Mouse (Mus musculus): ENCODE results near the gene F12. TPM values are rescaled to one million over a fixed set of nuclear protein-coding genes. Genes with fewer than 3 reads are reported as not detected.

Gene F12
- total and polyA plus RNA-seq, 3 experiments, result not detected

DNA sequence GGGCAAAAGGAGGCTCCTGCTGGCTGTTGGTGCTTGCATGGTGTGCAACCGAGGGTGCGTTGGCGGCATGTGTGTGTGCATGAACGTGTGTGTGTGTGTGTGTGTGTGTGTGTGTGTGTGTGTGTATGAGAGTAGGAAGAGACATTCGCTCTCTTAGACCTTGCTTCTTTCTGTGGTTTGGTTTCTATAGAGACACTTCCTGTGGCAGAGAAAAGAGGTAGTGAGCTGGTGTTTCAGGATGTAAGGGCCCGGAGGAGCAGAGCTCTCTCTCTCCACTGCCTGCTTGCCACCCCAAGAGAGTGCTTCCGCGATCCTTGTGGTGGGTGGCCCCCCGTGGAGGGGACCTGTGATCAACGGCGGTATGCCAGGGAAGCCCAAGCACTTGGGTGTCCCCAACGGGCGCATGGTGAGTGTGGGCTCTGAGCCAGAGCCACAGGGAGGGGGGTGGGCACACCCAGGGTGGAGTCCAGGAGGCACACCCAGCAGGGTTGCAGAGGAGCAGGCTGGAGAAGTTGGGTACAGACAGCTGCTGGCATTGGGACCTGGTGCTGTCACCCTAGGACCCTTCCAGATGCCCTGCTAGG is 57.0 kb downstream of the F12 start, which contains the start of gene Rgs14:
Gene Rgs14 (plus strand): TSS at position 202 of the 584 bp plus-strand sequence.
- Histone ChIP-seq H3K9me3 (replicated peaks; ENCODE audit: insufficient read depth, low read length) (no peaks in the 10 kb centered on the region), H3K27me3 (ENCODE audit: control insufficient read depth in 1 of 2, insufficient read depth in 2 of 2, low read length in 2 of 2) (no peaks in the 10 kb centered on the region), H3K4me1 (ENCODE audit: control insufficient read depth in 1 of 2, insufficient read depth in 2 of 2, low read length in 2 of 2) (peaks cover 3 to 49% of the 10 kb centered on the region in 2 experiments; a peak in 3 of 4 replicates), H3K79me2 (ENCODE audit: control insufficient read depth, insufficient read depth, low read length, poor library complexity) (peaks cover 8% of the 10 kb centered on the region), H3K4me3 (ENCODE audit: control insufficient read depth in 1 of 2, insufficient read depth in 1 of 2, low read depth in 2 of 2, low read length in 2 of 2) (peak within 1 kb of the TSS; percentile 59 to 79), H3K9ac (ENCODE audit: control insufficient read depth, low read depth, low read length, poor library complexity, severe bottlenecking) (peak within 1 kb of the TSS; percentile 81), H3K27ac (ENCODE audit: control insufficient read depth, low read depth, low read length) (peak within 1 kb of the TSS; percentile 92), H3K36me3 (ENCODE audit: control insufficient read depth in 1 of 2, insufficient read depth in 2 of 2, low read length in 2 of 2) (peaks cover 0 to 26% of the 10 kb centered on the region in 2 experiments; a peak in 2 of 4 replicates)
- DNase-seq (ENCODE audit: low read depth, low spot score), result peak; percentile 93
- no peak for TF ChIP-seq POLR2AphosphoS2 (IDR thresholded peaks at IDR 0.05; ENCODE audit: low read length)
- TF ChIP-seq EP300 (IDR thresholded peaks at IDR 0.05; ENCODE audit: low read depth in 1 of 2, low read length in 2 of 2), result peak; percentile 41 to 48
- TF ChIP-seq TBP (IDR thresholded peaks at IDR 0.05; ENCODE audit: low read depth, low read length), result peak; percentile 77
- no peak for TF ChIP-seq USF2 (IDR thresholded peaks at IDR 0.05; ENCODE audit: borderline replicate concordance in 1 of 2, insufficient read depth in 1 of 2, low read depth in 1 of 2, low read length in 2 of 2)
- no peak for TF ChIP-seq POLR2AphosphoS5 (IDR thresholded peaks at IDR 0.05; ENCODE audit: borderline replicate concordance, low read depth, low read length)
- TF ChIP-seq MYC (IDR thresholded peaks at IDR 0.05; ENCODE audit: low read depth, low read length), result peak; percentile 65; the same call in 1 of the 2 replicates
- TF ChIP-seq CTCF (IDR thresholded peaks at IDR 0.05 in 2 of 3, conservative IDR thresholded peaks at IDR 0.05 in 1 of 3; ENCODE audit: control insufficient read depth in 1 of 3, insufficient read depth in 1 of 3, low read depth in 2 of 3, low read length in 3 of 3, poor library complexity in 1 of 3, severe bottlenecking in 1 of 3), result no peak
- peak; percentile 43; the same call in 1 of the 2 replicates for TF ChIP-seq ETS1 (IDR thresholded peaks at IDR 0.05; ENCODE audit: low read depth, low read length)
- peak; percentile 56 for TF ChIP-seq ELF1 (IDR thresholded peaks at IDR 0.05; ENCODE audit: low read depth, low read length)
- TF ChIP-seq MXI1 (IDR thresholded peaks at IDR 0.05; ENCODE audit: low read depth, low read length), result peak; percentile 77; the same call in 1 of the 2 replicates
- TF ChIP-seq ZNF384 (IDR thresholded peaks at IDR 0.05; ENCODE audit: low read depth, low read length), result no peak
- TF ChIP-seq RAD21 (IDR thresholded peaks at IDR 0.05; ENCODE audit: low read depth, low read length), result no peak
- TF ChIP-seq GATA1 (IDR thresholded peaks at IDR 0.05; ENCODE audit: low read depth, low read length), result no peak
- TF ChIP-seq RCOR1 (IDR thresholded peaks at IDR 0.05; ENCODE audit: low read depth, low read length), result 0 out of 2 replicates have a peak, but pooled peaks have one; percentile 22
- TF ChIP-seq POLR2A (IDR thresholded peaks at IDR 0.05; ENCODE audit: control insufficient read depth in 1 of 2, insufficient read depth in 1 of 2, low read depth in 1 of 2, low read length in 2 of 2, poor library complexity in 1 of 2), result peak; percentile 61 to 86
- TF ChIP-seq ZKSCAN1 (IDR thresholded peaks at IDR 0.05; ENCODE audit: low read depth, low read length), result no peak
- TF ChIP-seq MAZ (IDR thresholded peaks at IDR 0.05; ENCODE audit: low read depth, low read length), result peak; percentile 69; the same call in 1 of the 2 replicates
- peak; percentile 66 for TF ChIP-seq HCFC1 (IDR thresholded peaks at IDR 0.05; ENCODE audit: low read depth, low read length)
- TF ChIP-seq NELFE (IDR thresholded peaks at IDR 0.05; ENCODE audit: low read depth, low read length), result peak; percentile 53
- 0 out of 2 replicates have a peak, but pooled peaks have one; percentile 17 for TF ChIP-seq MYB (IDR thresholded peaks at IDR 0.05; ENCODE audit: low read depth, low read length)
- peak; percentile 90 for TF ChIP-seq SIN3A (IDR thresholded peaks at IDR 0.05; ENCODE audit: low read length)
- TF ChIP-seq JUND (IDR thresholded peaks at IDR 0.05; ENCODE audit: low read depth, low read length), result no peak
- TF ChIP-seq E2F4 (IDR thresholded peaks at IDR 0.05; ENCODE audit: borderline replicate concordance, low read depth, low read length), result no peak

All from MEL (cell line).